Mouse (Mus musculus) thymus, adult 2 months (tissue): ENCODE data around the gene Trpv2. TPM values are rescaled to one million over a fixed set of nuclear protein-coding genes. Genes with fewer than 3 reads are reported as not detected.

ENCODE experiments used
- DNase-seq: peaks from one replicate; pipeline ENCODE4 v3.0.0; 2021
- H3K27ac ChIP-seq: fragments of 200-500 bp; 2 replicates; pipeline ENCODE4 v1.5.1; 2012; ENCODE audit warnings: low read length, control low read depth; ENCODE audit not compliant: control insufficient read depth, insufficient read depth
- H3K27me3 ChIP-seq: fragments of 200-500 bp; 2 replicates; pipeline ENCODE4 v1.6.1; 2012; ENCODE audit warnings: mild to moderate bottlenecking, low read length, moderate library complexity, mixed read lengths; ENCODE audit not compliant: control insufficient read depth, insufficient read depth
- H3K36me3 ChIP-seq: fragments of 200-500 bp; 2 replicates; pipeline ENCODE4 v1.6.1; 2012; ENCODE audit warnings: mild to moderate bottlenecking, low read length, moderate library complexity; ENCODE audit not compliant: control insufficient read depth, insufficient read depth
- H3K4me1 ChIP-seq: fragments of 200-500 bp; replicated peaks from 2 replicates; pipeline ENCODE4 v1.6.1; 2012; ENCODE audit warnings: low read length; ENCODE audit not compliant: control insufficient read depth, insufficient read depth
- H3K4me3 ChIP-seq: fragments of 200-500 bp; 2 replicates; pipeline ENCODE4 v1.5.1; 2012; ENCODE audit warnings: mild to moderate bottlenecking, low read length, control low read depth, moderate library complexity; ENCODE audit not compliant: control insufficient read depth, insufficient read depth
- CTCF ChIP-seq: fragments of 200-500 bp; IDR thresholded peaks from 2 replicates; pipeline ENCODE4 v1.5.1; 2012; ENCODE audit warnings: mild to moderate bottlenecking, control low read depth, low read length, moderate library complexity, borderline replicate concordance; ENCODE audit not compliant: control insufficient read depth, poor library complexity, insufficient read depth; ENCODE audit errors: extremely low read depth
- POLR2A ChIP-seq: fragments of 200-500 bp; IDR thresholded peaks from 2 replicates; pipeline ENCODE4 v1.6.1; 2012; ENCODE audit warnings: mild to moderate bottlenecking, low read length, control low read depth, moderate library complexity; ENCODE audit not compliant: control insufficient read depth, poor library complexity, insufficient read depth; ENCODE audit errors: extremely low read depth
- WGBS: fragments of 180-500 bp; shearing (Covaris S2); methylation state at CpG from one replicate; pipeline ENCODE4 v1.1.7; 2018; 5-methylcytosine and 5-hydroxymethylcytosine counted together
- polyA plus RNA-seq: library from polyadenylated mRNA; depleted of rRNA; stranded (reverse); fragments of >200 nt; gene quantifications from 2 replicates; pipeline ENCODE4 v1.2.3, GENCODE M21; 2012

The Trpv2 gene
- polyA plus RNA-seq, 1 experiment, result 96.0 TPM

DNA sequence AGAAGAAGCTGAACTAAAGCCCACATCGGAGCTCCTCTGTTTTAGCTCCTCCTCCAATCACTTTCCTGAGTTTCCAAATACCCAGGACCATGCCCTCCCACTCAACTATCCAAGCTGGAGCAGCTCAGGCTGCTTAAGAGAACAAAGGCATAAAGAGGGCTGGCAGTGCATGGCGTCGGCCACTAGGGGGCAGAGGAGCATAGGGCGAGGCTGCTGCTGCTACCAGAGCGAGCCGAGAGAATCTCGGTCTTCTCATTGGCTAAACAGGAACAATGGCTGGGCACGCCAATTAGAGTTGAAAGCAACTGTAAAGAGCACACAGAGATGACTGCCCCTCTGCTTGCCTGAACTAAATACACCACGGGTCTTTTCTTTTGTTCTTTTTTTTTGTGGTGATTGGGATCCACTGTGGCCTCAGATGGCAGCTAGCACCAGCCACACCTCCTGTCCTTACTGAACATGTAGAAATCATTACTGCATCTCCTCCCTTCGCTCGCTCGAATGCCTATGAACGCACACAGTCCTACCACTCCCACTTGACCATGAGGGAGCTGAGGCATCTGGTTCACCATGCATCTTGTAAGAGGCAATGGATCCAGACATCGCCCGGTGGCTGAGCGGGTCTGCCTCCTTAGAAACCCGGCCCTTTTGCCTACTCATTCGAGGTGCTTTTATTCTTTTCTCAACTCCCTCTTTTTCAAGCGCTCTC lies 39.5 kb downstream of the Trpv2 start:
- DNase-seq, result peak; percentile 90
- H3K27me3 ChIP-seq, result no peaks in the 10 kb centered on the region
- H3K4me1 ChIP-seq, result no peaks in the 10 kb centered on the region
- no peak overlapping the region for H3K27ac ChIP-seq
- TF ChIP-seq CTCF (peak; percentile 97), POLR2A (0 out of 2 replicates have a peak, but pooled peaks have one; percentile 19)
- H3K4me3 ChIP-seq, result no peak overlapping the region
- no peaks in the 10 kb centered on the region for H3K36me3 ChIP-seq
- 46% methylated on average over 19 of the region's 19 CpGs for WGBS

DNA sequence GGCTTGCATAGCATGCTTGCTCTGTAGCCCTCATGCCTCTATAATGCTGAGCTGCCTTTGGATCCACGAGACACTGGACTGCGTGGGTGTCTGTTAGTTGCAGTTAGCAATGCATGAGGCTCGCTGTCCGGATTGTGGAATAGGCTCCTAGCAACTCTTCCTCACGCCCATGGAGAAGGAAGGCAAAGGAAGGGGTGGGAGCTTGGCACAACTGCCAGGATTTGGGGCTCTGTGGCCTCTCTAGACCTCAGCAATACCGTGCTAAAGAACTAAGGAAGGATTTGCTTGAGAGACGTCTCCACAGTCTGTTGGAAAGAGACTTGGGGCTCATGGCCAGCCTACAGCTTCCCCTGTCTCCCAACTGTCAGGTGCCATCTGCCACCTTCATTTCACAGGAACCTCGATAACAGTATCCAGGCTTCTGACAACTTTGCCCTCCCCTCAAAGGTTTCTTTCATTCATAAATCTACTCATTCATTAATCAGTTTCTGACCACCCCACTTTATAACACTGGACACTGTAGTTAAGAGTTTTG lies 40.7 kb downstream of the Trpv2 start:
- TF ChIP-seq CTCF (no peak), POLR2A (no peak)
- DNase-seq, result no peak
- WGBS, result 95% methylated on average over 8 of the region's 8 CpGs

GRCm38 (mm10) chr11:62615456-62615855 lies 41.2 kb downstream of the Trpv2 start:
- WGBS, result 97% methylated on average over 4 of the region's 4 CpGs
- no peak for DNase-seq
- TF ChIP-seq CTCF (no peak), POLR2A (no peak)
- Histone ChIP-seq H3K4me3 (no peak overlapping the region), H3K27ac (no peak overlapping the region), H3K27me3 (no peaks in the 10 kb centered on the region), H3K36me3 (no peaks in the 10 kb centered on the region), H3K4me1 (no peaks in the 10 kb centered on the region)

More for the DNA sequence above, 40.7 kb downstream of the Trpv2 start:
- H3K4me1 ChIP-seq, result no peaks in the 10 kb centered on the region
- H3K27me3 ChIP-seq, result no peaks in the 10 kb centered on the region
- H3K27ac ChIP-seq, result no peak overlapping the region
- no peak overlapping the region for H3K4me3 ChIP-seq
- H3K36me3 ChIP-seq, result no peaks in the 10 kb centered on the region

DNA sequence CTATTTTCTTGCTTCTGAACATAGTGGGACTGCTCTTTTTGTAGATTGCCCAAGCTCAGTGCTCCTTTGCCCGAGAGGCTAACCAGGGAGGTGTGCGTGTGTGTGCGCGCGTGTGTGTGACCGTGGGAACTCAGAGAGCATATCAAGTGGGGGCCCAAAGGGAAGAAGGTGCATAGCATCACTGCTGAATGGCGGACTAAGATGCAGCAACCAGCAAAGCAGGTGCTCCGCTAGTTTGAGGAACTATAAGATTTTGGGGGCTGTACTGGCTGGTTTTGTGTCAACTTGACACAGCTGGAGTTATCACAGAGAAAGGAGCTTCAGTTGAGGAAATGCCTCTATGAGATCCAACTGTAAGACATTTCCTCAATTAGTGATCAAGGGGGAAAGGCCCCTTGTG lies 46.8 kb downstream of the Trpv2 start:
- no peak overlapping the region for H3K27ac ChIP-seq
- DNase-seq, result no peak
- TF ChIP-seq POLR2A (no peak), CTCF (no peak)
- H3K36me3 ChIP-seq, result no peaks in the 10 kb centered on the region
- no peaks in the 10 kb centered on the region for H3K27me3 ChIP-seq
- no peak overlapping the region for H3K4me3 ChIP-seq
- 52% methylated on average over 8 of the region's 8 CpGs for WGBS
- H3K4me1 ChIP-seq, result no peaks in the 10 kb centered on the region

- Histone ChIP-seq H3K27ac (no peak overlapping the region), H3K4me3 (no peak overlapping the region)
- WGBS, result 77% methylated on average over 4 of the region's 4 CpGs
Observed at GRCm38 (mm10) chr11:62621586-62622283, 47.4 kb downstream of the Trpv2 start.

GRCm38 (mm10) chr11:62622850-62623249 lies 48.6 kb downstream of the Trpv2 start:
- Histone ChIP-seq H3K36me3 (no peaks in the 10 kb centered on the region), H3K27me3 (no peaks in the 10 kb centered on the region), H3K4me1 (no peaks in the 10 kb centered on the region), H3K27ac (no peak overlapping the region), H3K4me3 (no peak overlapping the region)
- DNase-seq, result no peak
- no peak for TF ChIP-seq CTCF
- TF ChIP-seq POLR2A, result no peak
- 96% methylated on average over 4 of the region's 4 CpGs for WGBS

More at GRCm38 (mm10) chr11:62621586-62622283, 47.4 kb downstream of the Trpv2 start:
- TF ChIP-seq POLR2A (no peak), CTCF (no peak)
- H3K36me3 ChIP-seq, result no peaks in the 10 kb centered on the region
- H3K27me3 ChIP-seq, result no peaks in the 10 kb centered on the region
- H3K4me1 ChIP-seq, result no peaks in the 10 kb centered on the region
- DNase-seq, result no peak
